ENCODE assay signal across 10 mouse cellular contexts in genomic region chr7:68717988-68718387, GRCm38 (mm10). TPM values are rescaled to one million over a fixed set of nuclear protein-coding genes. Genes with fewer than 3 reads are reported as not detected.
DNase-seq lines count a peak whose midpoint lies in the region; ATAC-seq and TF ChIP-seq lines count a peak whose summit lies in the region.
"Had no signal": no experiment of that assay in that cellular context is flagged by ENCODE, and none has a peak within 500 bp of the region (broad histone marks: within the 10 kb centered on the region; RNA-seq: fewer than 3 reads in every experiment).

No protein-coding gene starts in this region.

- TF ChIP-seq CTCF in lung, adult 2 months (IDR thresholded peaks at IDR 0.05; ENCODE audit: insufficient read depth, low read length) = no peak
- no peak for TF ChIP-seq CTCF in small intestine, adult 2 months (IDR thresholded peaks at IDR 0.05; ENCODE audit: extremely low read depth, insufficient read length, insufficient replicate concordance, low read depth, low read length)

- H3K36me3 ChIP-seq in heart, embryonic 13.5 days = no peaks in the 10 kb centered on the region
- no peaks in the 10 kb centered on the region for H3K36me3 ChIP-seq in lung, embryonic 15.5 days
- no peaks in the 10 kb centered on the region for H3K36me3 ChIP-seq in forebrain, embryonic 15.5 days
- H3K36me3 ChIP-seq in small intestine, adult 2 months (ENCODE audit: control insufficient read depth, insufficient read depth, low read length) = no peaks in the 10 kb centered on the region
- H3K36me3 ChIP-seq: embryonic facial prominence, embryonic 15.5 days; neural tube, embryonic 12.5 days had no signal

- peak overlapping the region; percentile 72 for H3K27ac ChIP-seq in heart, embryonic 13.5 days (replicated peaks)
- H3K27ac ChIP-seq in lung, embryonic 15.5 days = peak overlapping the region; percentile 21; the same call in 1 of the 2 replicates
- no peak overlapping the region for H3K27ac ChIP-seq in forebrain, embryonic 15.5 days (replicated peaks)
- peak overlapping the region; percentile 0; the same call in 1 of the 2 replicates for H3K27ac ChIP-seq in small intestine, adult 2 months (ENCODE audit: insufficient read depth, low read depth, low read length)
- H3K27ac ChIP-seq: embryonic facial prominence, embryonic 15.5 days; neural tube, embryonic 12.5 days had no signal

- no peak for ATAC-seq in heart, embryonic 13.5 days (ENCODE audit: extremely low read depth, insufficient number of reproducible peaks, low FRiP score, low TSS enrichment)
- peak; percentile 31; the same call in 1 of the 2 replicates for ATAC-seq in lung, embryonic 15.5 days (ENCODE audit: borderline replicate concordance, extremely low read depth, low FRiP score, low TSS enrichment)
- ATAC-seq in forebrain, embryonic 15.5 days (replicated peaks) = peak; percentile 41; the same call in 1 of the 2 replicates
- ATAC-seq: activated CD4-positive, CD25-positive, alpha-beta regulatory T cell, adult 4 months had no signal

- H3K9me3 ChIP-seq in heart, embryonic 13.5 days = no peaks in the 10 kb centered on the region
- no peaks in the 10 kb centered on the region for H3K9me3 ChIP-seq in lung, embryonic 15.5 days
- no peaks in the 10 kb centered on the region for H3K9me3 ChIP-seq in forebrain, embryonic 15.5 days
- H3K9me3 ChIP-seq: embryonic facial prominence, embryonic 15.5 days; neural tube, embryonic 12.5 days had no signal

- DNase-seq in heart, adult 9 months (ENCODE audit: low spot score in 2 of 2) = no peak
- DNase-seq in lung, adult 2 months = no peak
- DNase-seq in right cerebral cortex, postnatal 36 days (ENCODE audit: low spot score in 2 of 2) = no peak

- peak overlapping the region; percentile 34; the same call in 1 of the 2 replicates for H3K4me2 ChIP-seq in heart, embryonic 13.5 days
- peak overlapping the region; percentile 38 for H3K4me2 ChIP-seq in lung, embryonic 15.5 days
- H3K4me2 ChIP-seq in forebrain, embryonic 15.5 days (replicated peaks) = no peak overlapping the region
- H3K4me2 ChIP-seq: embryonic facial prominence, embryonic 15.5 days had no signal

- H3K4me3 ChIP-seq in heart, embryonic 13.5 days = no peak overlapping the region
- H3K4me3 ChIP-seq in lung, embryonic 15.5 days = no peak overlapping the region
- H3K4me3 ChIP-seq in lung, adult 2 months (replicated peaks; ENCODE audit: extremely low read depth, low read depth, low read length) = no peak overlapping the region
- H3K4me3 ChIP-seq in forebrain, embryonic 15.5 days = no peak overlapping the region
- no peak overlapping the region for H3K4me3 ChIP-seq in small intestine, adult 2 months (ENCODE audit: low read depth, low read length)
- H3K4me3 ChIP-seq: embryonic facial prominence, embryonic 15.5 days; neural tube, embryonic 12.5 days had no signal

- no peak for TF ChIP-seq POLR2A in lung, adult 2 months (IDR thresholded peaks at IDR 0.05; ENCODE audit: borderline replicate concordance, extremely low read depth, low read depth, low read length)
- no peak for TF ChIP-seq POLR2A in small intestine, adult 2 months (IDR thresholded peaks at IDR 0.05; ENCODE audit: low read depth, low read length)

- no peaks in the 10 kb centered on the region for H3K27me3 ChIP-seq in heart, embryonic 13.5 days (replicated peaks)
- no peaks in the 10 kb centered on the region for H3K27me3 ChIP-seq in lung, embryonic 15.5 days
- H3K27me3 ChIP-seq in forebrain, embryonic 15.5 days = no peaks in the 10 kb centered on the region
- H3K27me3 ChIP-seq in small intestine, adult 2 months (ENCODE audit: control insufficient read depth, insufficient read depth, low read length) = no peaks in the 10 kb centered on the region
- H3K27me3 ChIP-seq: embryonic facial prominence, embryonic 15.5 days; neural tube, embryonic 12.5 days had no signal

- H3K4me1 ChIP-seq in heart, embryonic 13.5 days = peaks cover 19% of the 10 kb centered on the region
- peaks cover 17% of the 10 kb centered on the region for H3K4me1 ChIP-seq in lung, embryonic 15.5 days
- peaks cover 6% of the 10 kb centered on the region for H3K4me1 ChIP-seq in lung, adult 2 months (ENCODE audit: control insufficient read depth, insufficient read depth, low read length)
- H3K4me1 ChIP-seq in forebrain, embryonic 15.5 days = peaks cover 16% of the 10 kb centered on the region
- H3K4me1 ChIP-seq in small intestine, adult 2 months (ENCODE audit: control insufficient read depth, insufficient read depth, insufficient read length, low read length) = peaks cover 21% of the 10 kb centered on the region
- H3K4me1 ChIP-seq: neural tube, embryonic 12.5 days had no signal

- H3K9ac ChIP-seq in heart, embryonic 13.5 days = no peak overlapping the region
- no peak overlapping the region for H3K9ac ChIP-seq in lung, embryonic 15.5 days
- no peak overlapping the region for H3K9ac ChIP-seq in forebrain, embryonic 15.5 days (replicated peaks)
- H3K9ac ChIP-seq: embryonic facial prominence, embryonic 15.5 days; neural tube, embryonic 12.5 days had no signal

RNA-seq across cellular contexts. Expression of gene Arrdc4, which starts 31.1 kb away (rescaled TPM):
- polyA plus RNA-seq in heart, embryonic 13.5 days (2015; fragmentation: Nextera tagmentation; extraction: Ambion mirVana) = 12.5 and 13.6 TPM in 2 replicates
- polyA plus RNA-seq in lung, embryonic 15.5 days (2015; fragmentation: Nextera tagmentation; extraction: Ambion mirVana) = 16.9 and 18.4 TPM in 2 replicates
- polyA plus RNA-seq in lung, adult 2 months (2012; rRNA removed) = 12.9 and 17.9 TPM in 2 replicates
- polyA plus RNA-seq in forebrain, embryonic 15.5 days (2015; fragmentation: Nextera tagmentation; extraction: Ambion mirVana) = 32.1 and 34.4 TPM in 2 replicates
- 13.3 and 21.3 TPM in 2 replicates for polyA plus RNA-seq in small intestine, adult 2 months (2012; rRNA removed)
